Mouse (Mus musculus) olfactory bulb, adult 2 months (tissue): Measurements from ENCODE around the gene Fis1.

Experiments used
- CTCF ChIP-seq: fragments of 200-500 bp; IDR thresholded peaks from 2 replicates; pipeline ENCODE4 v1.5.1; 2012; ENCODE audit warnings: low read depth, mild to moderate bottlenecking, low read length, moderate library complexity; ENCODE audit not compliant: insufficient read depth
- POLR2A ChIP-seq: fragments of 200-500 bp; IDR thresholded peaks from 2 replicates; pipeline ENCODE4 v1.6.1; 2012; ENCODE audit warnings: mild to moderate bottlenecking, low read depth, low read length, moderate library complexity; ENCODE audit not compliant: insufficient read depth

DNA sequence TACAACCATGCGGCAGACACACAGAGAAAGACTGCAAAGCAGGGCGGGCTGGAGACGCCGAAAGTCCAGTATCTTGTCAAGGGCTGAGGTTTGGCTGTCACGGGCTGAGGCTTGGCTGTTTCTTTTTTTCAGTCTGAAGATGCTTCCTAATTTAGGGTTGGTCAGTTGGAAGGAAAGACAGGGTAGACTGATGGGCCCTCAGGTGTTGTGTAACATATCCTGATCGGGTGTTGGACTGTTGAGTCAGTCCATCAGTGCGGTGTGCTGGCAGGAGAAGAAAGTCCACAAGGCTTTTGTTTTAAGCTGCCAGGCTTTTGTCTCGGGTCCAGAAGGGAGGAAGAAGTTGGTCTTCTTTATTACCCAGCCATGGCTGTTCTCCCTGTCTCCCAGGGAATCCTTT, 20.6 kb downstream of the Fis1 start:
- TF ChIP-seq POLR2A (no peak), CTCF (no peak)
